Comparison of ENCODE assay signal across 27 mouse cellular contexts in genomic region chr11:34827803-34828202, GRCm38 (mm10).
"Had no signal": no experiment of that assay in that cellular context is flagged by ENCODE, and none has a peak within 500 bp of the region (broad histone marks: within the 10 kb centered on the region; RNA-seq: fewer than 3 reads in every experiment).

No protein-coding gene starts in this region.

- DNase-seq: gastrocnemius, adult 2 months; gastrocnemius, postnatal 14 days; gastrocnemius, postnatal 36 days; heart, adult 18-20 months; heart, postnatal 14 days; heart, postnatal 36 days; kidney, adult 18-20 months; kidney, adult 8-10 months; kidney, postnatal 14 days; kidney, postnatal 4 days; liver; liver, embryonic 13.5 days had no signal

- H3K27me3 ChIP-seq: heart, embryonic 13.5 days; heart, embryonic 15.5 days; hindbrain, embryonic 13.5 days; hindbrain, embryonic 15.5 days; intestine, embryonic 15.5 days; kidney, embryonic 15.5 days; limb, embryonic 12.5 days; liver, embryonic 13.5 days; liver, embryonic 15.5 days had no signal

- H3K4me3 ChIP-seq: gastrocnemius, adult 2 months; heart, embryonic 13.5 days; heart, embryonic 15.5 days; hindbrain, embryonic 13.5 days; hindbrain, embryonic 15.5 days; intestine, embryonic 15.5 days; kidney, embryonic 15.5 days; layer of hippocampus, adult 2 months; left cerebral cortex, adult 2 months; limb, embryonic 10.5 days; limb, embryonic 12.5 days; liver, embryonic 13.5 days; liver, embryonic 15.5 days had no signal

- H3K36me3 ChIP-seq: hindbrain, embryonic 15.5 days had no signal

- H3K9ac ChIP-seq: heart, embryonic 13.5 days; heart, embryonic 15.5 days; hindbrain, embryonic 13.5 days; hindbrain, embryonic 15.5 days; intestine, embryonic 15.5 days; kidney, embryonic 15.5 days; limb, embryonic 12.5 days; liver, embryonic 13.5 days; liver, embryonic 15.5 days had no signal

- H3K9me3 ChIP-seq: heart, embryonic 13.5 days; heart, embryonic 15.5 days; hindbrain, embryonic 13.5 days; hindbrain, embryonic 15.5 days; intestine, embryonic 15.5 days; kidney, embryonic 15.5 days; limb, embryonic 10.5 days; limb, embryonic 12.5 days; liver, embryonic 13.5 days; liver, embryonic 15.5 days had no signal

- H3K27ac ChIP-seq: gastrocnemius, adult 2 months; heart, embryonic 13.5 days; heart, embryonic 15.5 days; hindbrain, embryonic 13.5 days; hindbrain, embryonic 15.5 days; hindbrain, postnatal 0 days; intestine, embryonic 15.5 days; kidney, embryonic 15.5 days; kidney, postnatal 0 days; layer of hippocampus, adult 2 months; left cerebral cortex, adult 2 months; limb, embryonic 10.5 days; limb, embryonic 12.5 days; liver, embryonic 13.5 days; liver, embryonic 15.5 days had no signal

- H3K4me2 ChIP-seq: heart, embryonic 11.5 days; heart, embryonic 13.5 days; heart, embryonic 15.5 days; hindbrain, embryonic 13.5 days; hindbrain, embryonic 15.5 days; intestine, embryonic 15.5 days; kidney, embryonic 15.5 days; limb, embryonic 12.5 days; liver, embryonic 11.5 days; liver, embryonic 13.5 days; liver, embryonic 15.5 days had no signal
